Mouse (Mus musculus): Measurements from ENCODE around the gene Kcns3. TPM values are rescaled to one million over a fixed set of nuclear protein-coding genes. Genes with fewer than 3 reads are reported as not detected.
"Not testable (repeated sequence)": the region's sequence is repeated elsewhere in the genome, so short reads cannot be mapped to it uniquely, and the experiment has no call there.

Gene Kcns3
- polyA plus RNA-seq, 1 experiment from 2014 or later = 4.8 TPM

DNA sequence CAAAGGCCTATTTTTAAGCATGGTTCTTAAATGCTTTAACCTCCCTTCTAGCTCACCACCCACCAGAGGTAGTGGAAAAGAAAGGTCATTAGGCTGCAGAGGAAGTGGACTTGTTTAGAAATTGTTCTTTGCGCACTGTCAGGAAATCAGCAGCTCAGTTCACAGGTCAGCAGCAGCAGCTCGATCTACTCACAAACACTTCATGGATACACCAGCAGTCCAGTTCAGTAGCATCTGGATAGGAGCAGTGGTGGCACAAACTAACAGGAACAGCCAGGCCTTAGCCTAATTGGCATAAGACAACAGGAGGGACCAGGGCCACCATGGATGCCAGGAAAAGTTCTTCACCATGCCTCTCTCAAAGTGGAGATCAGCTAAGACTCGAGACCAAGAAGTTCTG, 49.3 kb downstream of the Kcns3 start:
- no peak overlapping the region for H3K4me2 ChIP-seq (ENCODE audit: low read depth, low read length)
- H3K4me3 ChIP-seq (ENCODE audit: low read length) = no peak overlapping the region
- no peak overlapping the region for H3K27ac ChIP-seq (ENCODE audit: low read length)
- ATAC-seq = no peak
- H3K4me1 ChIP-seq (ENCODE audit: control insufficient read depth, insufficient read depth, low read length) = no peaks in the 10 kb centered on the region
- H3K9ac ChIP-seq (ENCODE audit: low read depth, low read length) = no peak overlapping the region
- 68% methylated on average over 3 of the region's 3 CpGs for WGBS
- no peaks in the 10 kb centered on the region for H3K9me3 ChIP-seq (ENCODE audit: control insufficient read depth, low read length)
- H3K27me3 ChIP-seq (replicated peaks; ENCODE audit: control insufficient read depth, insufficient read depth, low read length) = no peaks in the 10 kb centered on the region
- no peaks in the 10 kb centered on the region for H3K36me3 ChIP-seq (ENCODE audit: control insufficient read depth, insufficient read depth, low read length)

- WGBS = 47% methylated on average over 5 of the region's 5 CpGs
These were observed 62.1 kb downstream of the Kcns3 start for GRCm38 (mm10) chr12:11088626-11089372.

DNA sequence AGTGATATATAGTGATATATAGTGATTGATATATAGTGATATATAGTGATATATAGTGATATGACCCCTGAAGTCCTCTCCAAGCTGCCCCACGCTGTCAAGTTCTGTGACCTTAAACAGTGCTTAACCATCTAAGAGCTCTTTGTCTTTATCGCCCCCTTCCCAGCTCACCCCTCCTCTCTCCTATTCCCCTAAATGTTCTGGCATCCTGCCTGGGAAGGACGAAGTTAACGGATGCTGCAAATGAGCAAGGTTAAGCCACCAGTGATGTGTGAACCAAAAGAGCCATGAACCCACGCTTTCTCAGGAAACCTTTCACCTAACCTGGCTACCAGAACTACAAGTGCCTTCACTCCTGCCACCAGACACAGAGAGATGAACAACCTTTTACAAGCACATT, 64.0 kb downstream of the Kcns3 start:
- H3K27me3 ChIP-seq (replicated peaks; ENCODE audit: control insufficient read depth, insufficient read depth, low read length) = no peaks in the 10 kb centered on the region
- H3K9me3 ChIP-seq (ENCODE audit: control insufficient read depth, low read length) = no peaks in the 10 kb centered on the region
- H3K4me3 ChIP-seq (ENCODE audit: low read length) = no peak overlapping the region
- no peak for ATAC-seq
- no peak overlapping the region for H3K4me2 ChIP-seq (ENCODE audit: low read depth, low read length)
- H3K4me1 ChIP-seq (ENCODE audit: control insufficient read depth, insufficient read depth, low read length) = no peaks in the 10 kb centered on the region
- no peak overlapping the region for H3K27ac ChIP-seq (ENCODE audit: low read length)
- WGBS = 47% methylated on average over 5 of the region's 5 CpGs
- no peaks in the 10 kb centered on the region for H3K36me3 ChIP-seq (ENCODE audit: control insufficient read depth, insufficient read depth, low read length)
- no peak overlapping the region for H3K9ac ChIP-seq (ENCODE audit: low read depth, low read length)

More at GRCm38 (mm10) chr12:11088626-11089372, 62.1 kb downstream of the Kcns3 start:
- H3K4me3 ChIP-seq (ENCODE audit: low read length) = no peak overlapping the region
- no peaks in the 10 kb centered on the region for H3K4me1 ChIP-seq (ENCODE audit: control insufficient read depth, insufficient read depth, low read length)
- H3K36me3 ChIP-seq (ENCODE audit: control insufficient read depth, insufficient read depth, low read length) = no peaks in the 10 kb centered on the region
- no peaks in the 10 kb centered on the region for H3K27me3 ChIP-seq (replicated peaks; ENCODE audit: control insufficient read depth, insufficient read depth, low read length)
- no peak overlapping the region for H3K9ac ChIP-seq (ENCODE audit: low read depth, low read length)
- no peak overlapping the region for H3K27ac ChIP-seq (ENCODE audit: low read length)
- no peak for ATAC-seq
- no peak overlapping the region for H3K4me2 ChIP-seq (ENCODE audit: low read depth, low read length)
- no peaks in the 10 kb centered on the region for H3K9me3 ChIP-seq (ENCODE audit: control insufficient read depth, low read length)

GRCm38 (mm10) chr12:11071079-11071478, 79.8 kb downstream of the Kcns3 start:
- no peaks in the 10 kb centered on the region for H3K4me1 ChIP-seq (ENCODE audit: control insufficient read depth, insufficient read depth, low read length)
- no peak overlapping the region for H3K27ac ChIP-seq (ENCODE audit: low read length)
- WGBS = 72% methylated on average over 2 of the region's 2 CpGs
- H3K27me3 ChIP-seq (replicated peaks; ENCODE audit: control insufficient read depth, insufficient read depth, low read length) = no peaks in the 10 kb centered on the region
- no peaks in the 10 kb centered on the region for H3K9me3 ChIP-seq (ENCODE audit: control insufficient read depth, low read length)
- no peaks in the 10 kb centered on the region for H3K36me3 ChIP-seq (ENCODE audit: control insufficient read depth, insufficient read depth, low read length)
- no peak for ATAC-seq
- no peak overlapping the region for H3K4me2 ChIP-seq (ENCODE audit: low read depth, low read length)
- no peak overlapping the region for H3K4me3 ChIP-seq (ENCODE audit: low read length)
- H3K9ac ChIP-seq (ENCODE audit: low read depth, low read length) = no peak overlapping the region

DNA sequence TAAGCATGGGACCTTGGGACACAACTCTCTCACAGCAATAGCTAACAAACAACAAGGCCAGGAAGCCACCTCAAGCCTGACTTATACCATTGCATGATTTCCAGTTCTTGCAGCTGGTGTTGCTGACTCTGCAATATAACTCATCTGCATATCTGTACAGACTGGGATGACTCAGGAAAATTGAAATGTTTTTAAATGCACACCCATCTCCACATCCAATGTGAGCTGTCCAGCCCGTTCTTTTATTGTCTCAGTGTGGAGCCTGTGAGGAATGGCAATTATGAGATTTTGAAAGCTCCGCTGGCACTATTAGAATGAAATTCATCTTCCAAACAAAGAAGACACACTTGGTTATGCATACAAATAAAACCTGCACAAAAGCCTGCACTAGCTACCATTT, 84.0 kb downstream of the Kcns3 start:
- H3K27ac ChIP-seq (ENCODE audit: low read length) = no peak overlapping the region
- H3K4me2 ChIP-seq (ENCODE audit: low read depth, low read length) = no peak overlapping the region
- no peak for ATAC-seq
- no peaks in the 10 kb centered on the region for H3K36me3 ChIP-seq (ENCODE audit: control insufficient read depth, insufficient read depth, low read length)
- no peaks in the 10 kb centered on the region for H3K9me3 ChIP-seq (ENCODE audit: control insufficient read depth, low read length)
- WGBS = 78% methylated on average over 2 of the region's 2 CpGs
- no peaks in the 10 kb centered on the region for H3K27me3 ChIP-seq (replicated peaks; ENCODE audit: control insufficient read depth, insufficient read depth, low read length)
- H3K4me3 ChIP-seq (ENCODE audit: low read length) = no peak overlapping the region
- no peaks in the 10 kb centered on the region for H3K4me1 ChIP-seq (ENCODE audit: control insufficient read depth, insufficient read depth, low read length)
- no peak overlapping the region for H3K9ac ChIP-seq (ENCODE audit: low read depth, low read length)

GRCm38 (mm10) chr12:11052676-11053075, 98.2 kb downstream of the Kcns3 start:
- not testable (repeated sequence) for H3K4me3 ChIP-seq (ENCODE audit: low read length); H3K27ac ChIP-seq (ENCODE audit: low read length); ATAC-seq; H3K36me3 ChIP-seq (ENCODE audit: control insufficient read depth, insufficient read depth, low read length); H3K4me1 ChIP-seq (ENCODE audit: control insufficient read depth, insufficient read depth, low read length); H3K4me2 ChIP-seq (ENCODE audit: low read depth, low read length); H3K27me3 ChIP-seq (replicated peaks; ENCODE audit: control insufficient read depth, insufficient read depth, low read length); H3K9me3 ChIP-seq (ENCODE audit: control insufficient read depth, low read length); H3K9ac ChIP-seq (ENCODE audit: low read depth, low read length)
- WGBS = 78% methylated on average over 4 of the region's 4 CpGs

DNA sequence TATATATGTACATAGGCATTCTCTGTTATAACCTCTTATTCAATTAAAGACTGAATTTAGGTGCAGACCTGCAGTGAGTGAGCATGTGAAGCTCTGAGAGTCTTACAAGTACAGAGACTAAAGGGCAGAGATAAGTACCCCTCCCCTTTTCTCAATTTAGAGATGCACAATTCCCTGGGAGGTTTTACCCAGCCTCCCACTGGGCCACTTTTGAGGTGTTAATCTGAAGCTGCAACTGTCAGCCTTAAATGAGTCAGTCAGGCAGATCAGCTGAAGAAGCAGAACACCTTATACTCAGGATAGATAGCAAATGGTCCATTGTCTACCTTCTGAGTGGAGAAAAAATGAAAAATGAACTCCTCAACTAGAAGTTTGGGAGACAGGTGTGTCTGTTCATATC, 109.0 kb downstream of the Kcns3 start:
- Histone ChIP-seq H3K9me3 (ENCODE audit: control insufficient read depth, low read length) (no peaks in the 10 kb centered on the region), H3K9ac (ENCODE audit: low read depth, low read length) (no peak overlapping the region), H3K4me1 (ENCODE audit: control insufficient read depth, insufficient read depth, low read length) (no peaks in the 10 kb centered on the region), H3K27me3 (replicated peaks; ENCODE audit: control insufficient read depth, insufficient read depth, low read length) (no peaks in the 10 kb centered on the region), H3K4me3 (ENCODE audit: low read length) (no peak overlapping the region), H3K36me3 (ENCODE audit: control insufficient read depth, insufficient read depth, low read length) (no peaks in the 10 kb centered on the region), H3K27ac (ENCODE audit: low read length) (no peak overlapping the region), H3K4me2 (ENCODE audit: low read depth, low read length) (no peak overlapping the region)
- ATAC-seq = no peak

Other genes starting within 250 kb of the Kcns3 start
- not detected in 2 replicates for gene Msgn1, start 57.9 kb upstream of the Kcns3 start, polyA plus RNA-seq (2015; fragmentation: Nextera tagmentation; extraction: Ambion mirVana)
- gene Gen1, start 114.7 kb upstream of the Kcns3 start, polyA plus RNA-seq (2015; fragmentation: Nextera tagmentation; extraction: Ambion mirVana) = 3.6 and 5.1 TPM in 2 replicates
- 87.9 and 102 TPM in 2 replicates for gene Smc6, start 114.8 kb upstream of the Kcns3 start, polyA plus RNA-seq (2015; fragmentation: Nextera tagmentation; extraction: Ambion mirVana)